Mouse (Mus musculus) lung, postnatal 0 days (tissue): ENCODE results near the gene Hsd17b1. TPM values are rescaled to one million over a fixed set of nuclear protein-coding genes. Genes with fewer than 3 reads are reported as not detected.
A peak's percentile ranks its signal among the peaks of the same experiment; 100 is the strongest.

Source experiments
- ATAC-seq: fragments of 200-750 bp; cut with Nextera tagmentation; 2 replicates; pipeline ENCODE4 v1.8.0; 2017; ENCODE audit warnings: moderate library complexity
- DNase-seq: peaks from one replicate; pipeline ENCODE4 v3.0.0-alpha.2; 2016; ENCODE audit warnings: low spot score
- H3K27ac ChIP-seq: fragments of 300-500 bp; sonication (generic); 2 replicates; pipeline ENCODE4 v1.5.1; 2014; ENCODE audit warnings: antibody characterized with exemption, mild to moderate bottlenecking, low read length, mixed read lengths
- H3K27me3 ChIP-seq: fragments of 300-500 bp; sonication (generic); replicated peaks from 2 replicates; pipeline ENCODE4 v1.6.1; 2014; ENCODE audit warnings: low read length, mixed read lengths; ENCODE audit not compliant: insufficient read depth
- H3K36me3 ChIP-seq: fragments of 300-500 bp; sonication (generic); 2 replicates; pipeline ENCODE4 v1.6.1; 2014; ENCODE audit warnings: low read length, mixed read lengths; ENCODE audit not compliant: insufficient read depth
- H3K4me1 ChIP-seq: fragments of 300-500 bp; sonication (generic); 2 replicates; pipeline ENCODE4 v1.6.1; 2014; ENCODE audit warnings: antibody characterized with exemption, low read depth, low read length, mixed read lengths; ENCODE audit not compliant: insufficient read depth
- H3K4me2 ChIP-seq: fragments of 300-500 bp; sonication (generic); replicated peaks from 2 replicates; pipeline ENCODE4 v1.6.1; 2014; ENCODE audit warnings: low read depth, mild to moderate bottlenecking, low read length, moderate library complexity, mixed read lengths
- H3K4me3 ChIP-seq: fragments of 300-500 bp; sonication (generic); 2 replicates; pipeline ENCODE4 v1.5.1; 2014; ENCODE audit warnings: low read depth, low read length
- H3K9ac ChIP-seq: fragments of 300-500 bp; sonication (generic); replicated peaks from 2 replicates; pipeline ENCODE4 v1.6.1; 2014; ENCODE audit warnings: low read depth, mild to moderate bottlenecking
- H3K9me3 ChIP-seq: fragments of 300-500 bp; sonication (generic); 2 replicates; pipeline ENCODE4 v1.6.1; 2016; ENCODE audit warnings: low read length, mixed read lengths
- CTCF ChIP-seq: IDR thresholded peaks from 2 replicates; pipeline ENCODE4 v1.5.1; 2016; ENCODE audit warnings: antibody characterized with exemption, mild to moderate bottlenecking
- EP300 ChIP-seq: IDR thresholded peaks from 2 replicates; pipeline ENCODE4 v1.6.1; 2016; ENCODE audit warnings: antibody characterized with exemption, mild to moderate bottlenecking, control low read depth
- WGBS: fragments of 180-500 bp; shearing (Covaris S2); extraction: QIAGEN DNeasy Blood & Tissue Kit; methylation state at CpG from one replicate; pipeline ENCODE4 v1.1.7; 2014; 5-methylcytosine and 5-hydroxymethylcytosine counted together
- polyA plus RNA-seq: library from polyadenylated mRNA; unstranded; fragments of >200 nt; fragmentation: Nextera tagmentation; extraction: Ambion mirVana; gene quantifications from 2 replicates; pipeline ENCODE4 v1.2.1, GENCODE M21; 2015

The Hsd17b1 gene
- polyA plus RNA-seq, 1 experiment from 2014 or later: 0.17 TPM

DNA sequence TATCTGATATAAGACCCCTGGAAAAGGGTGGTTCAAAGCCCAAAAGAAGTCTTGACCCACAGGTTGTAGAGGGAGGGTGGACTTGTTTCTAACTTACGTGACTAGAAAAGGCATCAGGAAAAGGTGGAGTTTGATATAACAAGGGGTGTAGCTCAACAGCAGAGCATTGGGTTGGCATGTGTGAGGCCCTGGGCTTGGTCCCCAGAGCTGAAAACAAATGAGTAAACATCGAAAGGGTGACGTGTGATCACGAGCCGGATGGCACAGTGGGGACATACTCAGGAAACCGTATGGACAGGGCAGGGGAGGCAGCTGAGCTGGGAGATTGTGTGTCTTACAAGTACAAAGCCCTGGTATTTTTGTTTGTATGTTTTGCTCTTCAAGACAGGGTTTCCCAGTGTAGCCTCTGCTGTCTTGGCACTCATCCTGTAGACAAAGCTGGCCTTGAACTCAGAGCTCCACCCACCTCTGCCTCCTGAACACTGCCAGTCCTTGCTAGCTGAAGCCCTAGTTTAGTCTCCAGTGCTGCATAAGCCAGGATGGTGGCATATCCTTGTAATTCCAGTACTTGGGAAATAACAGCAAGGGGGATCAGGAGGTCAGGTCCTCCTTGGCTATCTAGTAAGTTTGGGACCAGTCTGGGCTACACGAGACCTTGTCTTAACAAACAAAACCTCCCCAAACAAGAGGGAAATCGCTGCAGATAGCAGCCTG, 43.4 kb upstream of the Hsd17b1 start:
- no peak overlapping the region for H3K9ac ChIP-seq
- no peak overlapping the region for H3K4me3 ChIP-seq
- WGBS: 83% methylated on average over 8 of the region's 8 CpGs
- DNase-seq (no peak), ATAC-seq (0 out of 2 replicates have a peak, but pooled peaks have one; percentile 19)
- no peak for TF ChIP-seq EP300
- TF ChIP-seq CTCF: no peak
- H3K9me3 ChIP-seq: no peaks in the 10 kb centered on the region
- H3K4me2 ChIP-seq: no peak overlapping the region
- H3K27ac ChIP-seq: no peak overlapping the region
- H3K4me1 ChIP-seq: no peaks in the 10 kb centered on the region
- no peaks in the 10 kb centered on the region for H3K27me3 ChIP-seq
- H3K36me3 ChIP-seq: peaks cover 36% of the 10 kb centered on the region

DNA sequence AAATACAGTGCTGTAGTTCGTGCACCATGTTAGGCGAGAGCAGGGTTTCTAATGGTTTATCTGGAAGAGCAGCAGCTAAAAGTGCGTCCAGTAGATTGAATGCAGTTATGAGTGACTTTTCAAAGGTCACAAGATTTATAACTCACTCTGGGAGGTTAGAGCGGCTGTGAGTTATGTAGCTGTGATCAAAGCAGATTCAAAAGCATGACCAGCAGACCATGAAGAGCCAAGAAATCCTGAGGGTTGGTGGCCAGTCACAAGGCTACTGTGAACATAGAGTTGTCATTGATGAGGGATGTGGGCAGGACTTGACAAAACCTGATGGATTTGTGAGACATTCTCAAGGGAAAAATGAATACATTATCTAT, 42.9 kb upstream of the Hsd17b1 start:
- no peak overlapping the region for H3K9ac ChIP-seq
- no peak overlapping the region for H3K4me3 ChIP-seq
- no peak for TF ChIP-seq CTCF
- TF ChIP-seq EP300: no peak
- ATAC-seq (no peak), DNase-seq (no peak)
- no peak overlapping the region for H3K27ac ChIP-seq
- no peak overlapping the region for H3K4me2 ChIP-seq
- WGBS: 87% methylated on average over 4 of the region's 4 CpGs
- peaks cover 34% of the 10 kb centered on the region for H3K36me3 ChIP-seq
- no peaks in the 10 kb centered on the region for H3K4me1 ChIP-seq
- H3K27me3 ChIP-seq: no peaks in the 10 kb centered on the region
- no peaks in the 10 kb centered on the region for H3K9me3 ChIP-seq

GRCm38 (mm10) chr11:101037795-101038194, 40.4 kb upstream of the Hsd17b1 start:
- WGBS: 88% methylated on average over 10 of the region's 10 CpGs
- Histone ChIP-seq H3K27ac (no peak overlapping the region), H3K9ac (no peak overlapping the region), H3K27me3 (no peaks in the 10 kb centered on the region), H3K4me1 (no peaks in the 10 kb centered on the region), H3K9me3 (no peaks in the 10 kb centered on the region), H3K36me3 (peaks cover 46% of the 10 kb centered on the region), H3K4me3 (no peak overlapping the region), H3K4me2 (no peak overlapping the region)
- DNase-seq (no peak), ATAC-seq (no peak)
- TF ChIP-seq CTCF (no peak), EP300 (no peak)

GRCm38 (mm10) chr11:101045826-101046225, 32.4 kb upstream of the Hsd17b1 start:
- no peak for DNase-seq
- no peak overlapping the region for H3K4me2 ChIP-seq
- TF ChIP-seq EP300 (no peak), CTCF (no peak)
- H3K36me3 ChIP-seq: peaks cover 90% of the 10 kb centered on the region
- H3K9ac ChIP-seq: no peak overlapping the region
- ATAC-seq: no peak
- WGBS: 84% methylated on average over 4 of the region's 4 CpGs
- no peaks in the 10 kb centered on the region for H3K9me3 ChIP-seq
- no peaks in the 10 kb centered on the region for H3K4me1 ChIP-seq
- no peaks in the 10 kb centered on the region for H3K27me3 ChIP-seq
- H3K4me3 ChIP-seq: no peak overlapping the region
- no peak overlapping the region for H3K27ac ChIP-seq

DNA sequence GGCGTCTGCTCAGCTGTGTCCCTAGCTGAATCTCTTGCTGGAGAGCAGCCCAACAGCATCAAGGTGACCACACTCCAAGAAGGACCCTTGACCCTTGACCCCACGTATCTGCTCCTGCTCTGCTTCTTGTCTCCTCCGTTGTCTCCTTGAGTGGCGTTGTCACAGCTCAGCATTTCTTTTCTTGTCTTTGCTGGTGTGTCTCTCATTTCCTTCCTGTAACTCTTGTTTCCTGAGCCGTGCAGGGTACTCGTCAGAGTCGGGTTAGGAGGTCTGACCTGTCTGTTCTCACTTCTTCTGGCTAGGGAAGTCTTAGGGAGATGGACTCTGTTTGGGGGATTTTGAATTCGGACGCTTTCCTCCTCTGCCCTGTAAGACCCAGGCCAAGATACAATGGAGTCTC, 31.8 kb upstream of the Hsd17b1 start:
- DNase-seq: no peak
- no peaks in the 10 kb centered on the region for H3K4me1 ChIP-seq
- no peak for TF ChIP-seq EP300
- no peak for TF ChIP-seq CTCF
- no peak overlapping the region for H3K9ac ChIP-seq
- ATAC-seq: no peak
- H3K4me3 ChIP-seq: no peak overlapping the region
- no peaks in the 10 kb centered on the region for H3K27me3 ChIP-seq
- peaks cover 84% of the 10 kb centered on the region for H3K36me3 ChIP-seq
- H3K9me3 ChIP-seq: no peaks in the 10 kb centered on the region
- H3K4me2 ChIP-seq: no peak overlapping the region
- 53% methylated on average over 9 of the region's 9 CpGs for WGBS
- H3K27ac ChIP-seq: no peak overlapping the region

GRCm38 (mm10) chr11:101047502-101047901, 30.7 kb upstream of the Hsd17b1 start:
- DNase-seq (no peak), ATAC-seq (no peak)
- Histone ChIP-seq H3K4me1 (0 out of 2 replicates have a peak, but pooled peaks cover 2% of the 10 kb centered on the region), H3K4me3 (no peak overlapping the region), H3K4me2 (no peak overlapping the region), H3K27me3 (no peaks in the 10 kb centered on the region), H3K9me3 (no peaks in the 10 kb centered on the region), H3K9ac (no peak overlapping the region), H3K36me3 (peaks cover 79% of the 10 kb centered on the region), H3K27ac (no peak overlapping the region)
- TF ChIP-seq EP300 (no peak), CTCF (no peak)
- 86% methylated on average over 3 of the region's 3 CpGs for WGBS
